Mouse (Mus musculus) CH12.LX (cell line): Measurements from ENCODE around the gene Aplp2. TPM values are rescaled to one million over a fixed set of nuclear protein-coding genes. Genes with fewer than 3 reads are reported as not detected.

ENCODE experiments used
- DNase-seq: peaks from one replicate; pipeline ENCODE4 v3.0.0-alpha.2; 2013; ENCODE audit errors: extremely low read depth
- H3K27ac ChIP-seq: 2 replicates; pipeline ENCODE4 v1.5.1; 2012; ENCODE audit warnings: low read depth, mild to moderate bottlenecking, control low read depth, moderate library complexity; ENCODE audit not compliant: insufficient read depth
- H3K27me3 ChIP-seq: replicated peaks from 2 replicates; pipeline ENCODE3; 2012; ENCODE audit warnings: inconsistent platforms
- H3K36me3 ChIP-seq, 2 experiments: replicated peaks in 1 of 2; 2 replicates each; pipeline versions ENCODE3 to v1.6.1; 2012; ENCODE audit warnings: inconsistent platforms in 1 of 2, low read length in 1 of 2, mild to moderate bottlenecking in 1 of 2, mixed read lengths in 1 of 2, moderate library complexity in 1 of 2; ENCODE audit not compliant: control insufficient read depth in 1 of 2, insufficient read depth in 1 of 2
- H3K4me1 ChIP-seq, 2 experiments: 2 replicates each; pipeline ENCODE4 v1.6.1; 2012; ENCODE audit warnings: inconsistent platforms in 1 of 2, moderate library complexity in 1 of 2; ENCODE audit not compliant: insufficient read depth in 2 of 2, control insufficient read depth in 1 of 2
- H3K4me2 ChIP-seq: 2 replicates; pipeline ENCODE4 v1.6.1; 2012; ENCODE audit warnings: low read depth, mild to moderate bottlenecking, control low read depth; ENCODE audit not compliant: poor library complexity, insufficient read depth, severe bottlenecking
- H3K4me3 ChIP-seq, 3 experiments: fragments of 150-350 bp in 1 of 3; sonication (generic) in 1 of 3; replicated peaks in 1 of 3; 2 replicates each; pipeline versions ENCODE3 to v1.5.1; 2011 to 2012; ENCODE audit warnings: low read depth in 2 of 3, low read length in 2 of 3, mild to moderate bottlenecking in 2 of 3, moderate library complexity in 2 of 3, control low read depth in 1 of 3, improper control_type of control experiment in 1 of 3, inconsistent platforms in 1 of 3, mixed read lengths in 1 of 3; ENCODE audit not compliant: poor library complexity in 1 of 3
- H3K79me2 ChIP-seq: replicated peaks from 2 replicates; pipeline ENCODE4 v1.6.1; 2012; ENCODE audit warnings: mild to moderate bottlenecking, moderate library complexity; ENCODE audit not compliant: control insufficient read depth, poor library complexity, insufficient read depth, severe bottlenecking; ENCODE audit errors: extremely low read depth
- H3K9ac ChIP-seq: 2 replicates; pipeline ENCODE4 v1.6.1; 2012; ENCODE audit warnings: low read depth, mild to moderate bottlenecking, control low read depth, moderate library complexity; ENCODE audit not compliant: insufficient read depth
- H3K9me3 ChIP-seq: replicated peaks from 2 replicates; pipeline ENCODE3; 2012; ENCODE audit warnings: low read length, inconsistent platforms, mixed read lengths
- CHD1 ChIP-seq: IDR thresholded peaks from 2 replicates; pipeline ENCODE4 v1.6.1; 2012; ENCODE audit warnings: low read depth, low read length, improper control_type of control experiment, inconsistent platforms
- CHD2 ChIP-seq: IDR thresholded peaks from 2 replicates; pipeline ENCODE4 v1.6.1; 2011; ENCODE audit warnings: low read length, improper control_type of control experiment
- CTCF ChIP-seq, 2 experiments: IDR thresholded peaks in 1 of 2; conservative IDR thresholded peaks in 1 of 2; 2 replicates each; pipeline ENCODE4 v1.5.1; 2011 to 2012; ENCODE audit warnings: low read depth in 2 of 2, low read length in 2 of 2, improper control_type of control experiment in 1 of 2, inconsistent platforms in 1 of 2, mild to moderate bottlenecking in 1 of 2, moderate library complexity in 1 of 2
- ELF1 ChIP-seq: IDR thresholded peaks from 2 replicates; pipeline ENCODE4 v1.6.1; 2014; ENCODE audit warnings: low read depth, mild to moderate bottlenecking, inconsistent platforms, low read length, improper control_type of control experiment
- HCFC1 ChIP-seq: IDR thresholded peaks from 2 replicates; pipeline ENCODE4 v1.6.1; 2012; ENCODE audit warnings: low read depth, mild to moderate bottlenecking, inconsistent platforms, low read length, improper control_type of control experiment
- MAFK ChIP-seq: IDR thresholded peaks from 2 replicates; pipeline ENCODE4 v1.6.1; 2011; ENCODE audit warnings: low read length, improper control_type of control experiment; ENCODE audit not compliant: insufficient replicate concordance
- MAZ ChIP-seq: IDR thresholded peaks from 2 replicates; pipeline ENCODE4 v1.6.1; 2012; ENCODE audit warnings: low read depth, mild to moderate bottlenecking, inconsistent platforms, low read length, improper control_type of control experiment, moderate library complexity
- NELFE ChIP-seq: IDR thresholded peaks from 2 replicates; pipeline ENCODE4 v1.6.1; 2011; ENCODE audit warnings: low read depth, low read length, improper control_type of control experiment
- NRF1 ChIP-seq: IDR thresholded peaks from 2 replicates; pipeline ENCODE4 v1.6.1; 2014; ENCODE audit warnings: low read depth, mild to moderate bottlenecking, inconsistent platforms, low read length, improper control_type of control experiment, moderate library complexity
- RAD21 ChIP-seq: IDR thresholded peaks from 2 replicates; pipeline ENCODE4 v1.6.1; 2011; ENCODE audit warnings: low read depth, mild to moderate bottlenecking, low read length, improper control_type of control experiment, moderate library complexity
- RCOR1 ChIP-seq: conservative IDR thresholded peaks from 2 replicates; pipeline ENCODE4 v1.6.1; 2012; ENCODE audit warnings: low read depth, mild to moderate bottlenecking, inconsistent platforms, low read length, improper control_type of control experiment
- SIN3A ChIP-seq: IDR thresholded peaks from 2 replicates; pipeline ENCODE4 v1.6.1; 2012; ENCODE audit warnings: low read length, improper control_type of control experiment, inconsistent platforms
- UBTF ChIP-seq: IDR thresholded peaks from 2 replicates; pipeline ENCODE4 v1.6.1; 2012; ENCODE audit warnings: low read depth, mild to moderate bottlenecking, inconsistent platforms, low read length, improper control_type of control experiment, moderate library complexity
- USF1 ChIP-seq: IDR thresholded peaks from 2 replicates; pipeline ENCODE4 v1.6.1; 2014; ENCODE audit warnings: low read depth, mild to moderate bottlenecking, inconsistent platforms, low read length, improper control_type of control experiment
- USF2 ChIP-seq: conservative IDR thresholded peaks from 2 replicates; pipeline ENCODE4 v1.6.1; 2011; ENCODE audit warnings: low read depth, low read length, improper control_type of control experiment
- ZKSCAN1 ChIP-seq: IDR thresholded peaks from 2 replicates; pipeline ENCODE4 v1.6.1; 2012; ENCODE audit warnings: low read depth, inconsistent platforms, low read length, improper control_type of control experiment, borderline replicate concordance
- dilution Hi-C: fragments of 300-500 bp; cut with MboI; formaldehyde crosslinking; loops from 2 replicates; pipeline ENCODE4 v1.14.3; 2020; ENCODE audit warnings: low sequenced_read_pairs; ENCODE audit not compliant: extremely low pct_unique_long_range_greater_than_20kb, extremely low pct_ligation_motif_present
- in situ Hi-C: fragments of 300-500 bp; cut with MboI; formaldehyde crosslinking; loops from 3 replicates; pipeline ENCODE4 v1.14.3; 2019; ENCODE audit warnings: low sequenced_read_pairs, low pct_ligation_motif_present, low pct_unique_long_range_greater_than_20kb, mixed read lengths
- polyA plus RNA-seq: library from polyadenylated mRNA; unstranded; fragments of >175 nt; gene quantifications from 2 replicates; pipeline ENCODE4 v1.2.1, GENCODE M21; 2012; ENCODE audit warnings: low read depth; ENCODE audit not compliant: insufficient read length
- total RNA-seq, 2 experiments: library from RNA; depleted of rRNA; stranded (reverse); fragments of 300-350 nt in 1 of 2; fragments of >200 nt in 1 of 2; gene quantifications; 2 replicates each; pipeline ENCODE4 v1.2.3; 2012 to 2014

Gene Aplp2
- total and polyA plus RNA-seq, 3 experiments, result 30.4 to 52.7 (median 44.3) TPM

DNA sequence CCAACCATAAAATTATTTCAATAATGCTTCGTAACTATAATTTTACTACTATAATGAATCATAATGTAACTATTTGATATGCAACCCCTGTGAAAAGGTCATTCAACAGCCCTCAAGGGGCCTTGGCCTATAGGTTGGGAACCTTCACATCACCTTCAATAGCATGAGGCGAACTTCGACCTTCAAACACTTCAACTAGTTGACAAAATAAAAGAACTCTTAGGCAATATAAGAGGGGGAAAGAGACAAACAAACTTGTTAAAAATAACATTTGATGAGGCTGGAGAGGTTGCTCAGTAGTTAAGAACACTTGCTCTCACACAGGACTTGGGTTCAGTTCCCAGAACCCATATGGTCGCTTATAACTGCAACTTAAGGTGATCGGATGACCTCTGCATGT lies 27.2 kb downstream of the Aplp2 start:
- no peaks in the 10 kb centered on the region for H3K36me3 ChIP-seq
- H3K27ac ChIP-seq, result no peak overlapping the region
- dilution Hi-C loops, result no loop called here
- DNase-seq, result no peak
- TF ChIP-seq RCOR1 (no peak), RAD21 (no peak), NELFE (no peak), ELF1 (no peak), CHD2 (no peak), USF2 (no peak), SIN3A (no peak), USF1 (no peak), MAFK (no peak)
- H3K4me3 ChIP-seq, result no peak overlapping the region
- 0 out of 4 replicates have a peak, but pooled peaks cover 0 to 3% of the 10 kb centered on the region in 2 experiments for H3K4me1 ChIP-seq
- H3K4me2 ChIP-seq, result no peak overlapping the region
- H3K79me2 ChIP-seq, result no peaks in the 10 kb centered on the region
- H3K27me3 ChIP-seq, result no peaks in the 10 kb centered on the region
- in situ Hi-C loops, result no loop called here
- H3K9ac ChIP-seq, result no peak overlapping the region
- H3K9me3 ChIP-seq, result no peaks in the 10 kb centered on the region

DNA sequence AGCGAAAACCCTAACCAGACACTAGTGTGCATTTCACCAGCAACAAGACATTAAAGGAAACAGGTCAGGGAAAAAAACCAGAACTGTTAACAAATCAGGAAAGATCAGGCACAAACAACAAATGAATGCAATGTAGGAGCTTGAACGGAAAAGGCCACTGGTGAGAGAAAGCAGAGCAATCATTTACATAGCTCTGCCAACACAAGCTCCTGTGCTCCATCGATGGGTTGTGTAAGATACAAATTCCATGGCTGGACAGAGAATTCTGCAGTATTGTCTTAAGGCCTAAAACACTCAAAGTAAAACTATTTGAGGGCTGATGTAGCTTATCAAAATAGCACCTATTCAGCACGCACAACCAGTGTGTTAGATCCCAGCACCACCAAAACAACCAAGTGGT lies 28.6 kb downstream of the Aplp2 start:
- Histone ChIP-seq H3K27ac (no peak overlapping the region), H3K4me3 (no peak overlapping the region), H3K4me2 (no peak overlapping the region), H3K9me3 (no peaks in the 10 kb centered on the region), H3K27me3 (no peaks in the 10 kb centered on the region), H3K9ac (no peak overlapping the region), H3K79me2 (no peaks in the 10 kb centered on the region), H3K4me1 (0 out of 4 replicates have a peak, but pooled peaks cover 0 to 3% of the 10 kb centered on the region in 2 experiments), H3K36me3 (no peaks in the 10 kb centered on the region)
- dilution Hi-C loops (no loop called here), in situ Hi-C loops (no loop called here)
- DNase-seq, result no peak
- TF ChIP-seq CTCF (conservative IDR thresholded peaks at IDR 0.05 in 1 of 2, IDR thresholded peaks at IDR 0.05 in 1 of 2; ENCODE audit: low read depth in 2 of 2, low read length in 2 of 2) (no peak), UBTF (no peak), NRF1 (no peak), USF1 (no peak), HCFC1 (no peak), SIN3A (no peak), ZKSCAN1 (no peak), CHD2 (no peak), MAZ (no peak), CHD1 (no peak), RCOR1 (no peak)
